Mouse (Mus musculus): ENCODE measurements around the gene Slc27a1.

Gene Slc27a1

DNA sequence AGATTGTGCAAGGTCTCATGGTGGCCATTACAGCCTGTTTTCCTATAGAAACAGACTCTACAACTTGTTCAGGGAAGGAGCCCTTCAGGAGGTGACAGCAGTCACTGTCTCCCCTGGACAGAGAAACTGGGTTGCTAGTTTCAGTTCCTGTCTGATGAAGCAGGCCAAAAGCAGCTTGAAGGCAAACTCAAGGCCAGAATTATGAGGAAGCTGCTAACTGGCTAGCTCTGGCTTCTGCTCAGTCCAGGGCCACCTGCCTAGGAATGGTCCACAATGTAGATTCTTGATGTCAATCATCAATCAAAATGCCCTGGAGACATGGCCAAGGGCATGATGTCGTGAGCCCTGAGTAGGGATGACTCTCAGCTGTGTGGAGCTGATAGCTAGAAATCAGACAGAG, 56.4 kb downstream of the Slc27a1 start:
- DNase-seq (ENCODE audit: low read depth): no peak

DNA sequence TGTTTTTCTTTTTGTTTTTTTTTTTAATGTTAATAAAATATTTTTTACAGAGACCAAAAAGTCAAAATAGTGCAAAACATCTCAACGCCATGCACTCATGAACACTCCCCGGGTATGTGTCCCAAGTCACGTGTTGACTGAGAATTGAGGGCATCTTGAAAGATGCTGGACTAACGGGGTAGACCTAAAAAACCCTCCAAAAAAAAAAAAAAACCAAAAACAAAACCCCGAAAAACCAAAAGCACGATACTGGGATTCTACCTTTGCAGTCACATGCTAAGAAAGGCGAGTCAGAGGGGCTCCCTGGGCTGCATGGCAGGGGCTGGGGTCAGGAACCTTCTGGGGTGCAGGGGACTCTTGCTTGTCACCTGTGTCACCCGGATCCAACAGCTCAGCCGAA, 58.1 kb downstream of the Slc27a1 start:
- DNase-seq (ENCODE audit: low read depth): no peak

DNA sequence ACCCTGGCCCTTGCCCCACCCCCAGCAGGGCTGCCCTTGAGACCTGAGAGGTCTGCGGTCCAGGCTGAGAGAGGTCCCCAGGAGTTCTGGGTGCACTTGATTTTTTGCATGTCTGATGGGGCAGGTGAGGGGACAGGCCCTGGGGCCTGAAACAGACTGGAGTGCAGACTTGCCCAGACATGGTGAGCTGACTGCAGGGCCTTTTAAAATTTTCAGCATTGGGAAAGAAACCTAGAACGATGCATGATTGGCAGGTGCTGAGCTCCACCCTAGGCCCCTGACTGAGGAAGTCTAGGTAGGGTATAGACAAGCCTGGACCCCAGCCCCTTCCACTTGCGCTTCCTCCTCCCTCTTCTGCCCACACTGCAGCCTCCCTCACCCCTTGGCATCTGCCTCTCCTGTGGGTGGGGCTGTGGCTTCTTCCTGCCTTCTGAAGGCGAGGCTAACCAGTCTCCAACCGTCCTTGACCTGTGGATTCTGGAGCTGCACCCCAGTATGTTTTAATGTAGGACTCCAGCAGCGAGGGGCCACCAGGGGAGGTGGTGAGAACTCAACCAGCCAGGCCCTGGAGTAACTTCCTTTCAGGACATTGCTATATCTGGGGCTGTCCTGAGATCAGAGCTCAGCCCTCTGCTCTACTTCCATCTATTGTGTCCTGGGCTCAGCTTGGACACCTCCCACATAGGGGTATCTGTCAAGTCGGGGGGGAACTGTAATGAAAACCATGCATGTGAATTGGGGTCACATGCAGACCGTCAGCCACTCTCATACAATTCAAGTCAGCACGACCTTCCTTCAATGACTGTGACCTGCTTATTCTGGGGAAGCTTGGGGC, 58.8 kb downstream of the Slc27a1 start:
- DNase-seq (ENCODE audit: low read depth): no peak

DNA sequence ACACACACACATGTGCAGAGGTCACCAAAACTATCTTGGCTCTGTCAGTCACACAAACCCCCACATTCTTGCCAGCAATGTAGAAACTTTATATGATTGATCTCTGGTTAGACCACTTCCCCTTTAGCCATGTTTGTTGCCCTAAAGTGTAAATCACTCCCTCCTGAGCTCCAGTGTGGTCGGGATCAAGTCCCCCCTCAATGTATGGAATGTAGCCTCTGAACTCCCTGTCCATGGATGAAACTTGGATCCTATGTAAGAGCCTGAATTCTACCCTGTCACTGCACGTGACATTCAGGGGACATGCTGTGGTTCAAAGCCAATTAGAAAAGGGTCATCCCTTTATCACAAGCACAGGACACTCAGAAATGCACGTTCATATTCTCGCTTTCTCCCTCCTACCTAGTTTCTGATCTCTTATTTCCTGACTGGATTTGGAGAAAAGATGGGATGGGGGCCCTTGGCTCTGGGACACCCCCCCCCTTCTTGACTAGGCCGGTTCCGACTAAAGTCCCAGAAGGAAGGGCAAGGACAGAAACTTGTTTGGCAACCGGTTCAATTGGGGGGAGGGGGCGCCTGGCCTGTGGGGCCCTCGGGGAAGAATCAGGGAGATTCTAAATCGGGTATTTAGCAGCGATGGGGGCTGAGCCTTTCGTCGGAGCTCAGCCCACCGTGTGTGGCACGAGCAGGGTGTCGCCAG, 59.9 kb downstream of the Slc27a1 start:
- DNase-seq (ENCODE audit: low read depth): peak; percentile 27

DNA sequence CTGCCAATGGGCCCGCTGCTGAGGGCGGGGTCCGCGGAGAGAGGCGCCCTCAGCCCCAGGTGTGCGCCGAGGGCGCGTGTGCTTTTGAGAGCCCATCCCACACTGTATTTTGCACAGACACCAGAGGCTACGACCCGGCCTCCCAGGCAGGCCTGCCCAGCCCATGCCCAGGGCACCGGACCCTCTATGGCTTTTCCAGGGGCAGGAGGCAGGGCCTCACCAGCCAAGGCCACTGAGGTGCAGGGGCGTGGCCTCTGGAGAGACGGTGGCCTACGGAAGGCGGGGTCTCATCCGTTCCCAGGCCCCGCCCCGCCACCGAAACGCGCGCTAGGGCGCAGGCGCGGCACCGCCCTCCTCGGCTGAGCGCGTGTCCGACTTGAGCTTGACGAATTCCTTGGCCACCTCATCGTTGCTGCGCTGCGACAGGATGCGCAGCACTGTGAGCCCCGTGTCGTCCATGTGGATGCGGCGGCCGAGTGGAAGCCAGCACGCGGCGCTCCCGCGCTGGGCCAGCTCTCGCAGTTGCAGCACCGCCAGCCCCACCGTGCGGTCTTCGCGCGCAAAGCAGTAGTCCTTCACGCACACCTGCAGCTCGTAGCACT, 60.5 kb downstream of the Slc27a1 start:
- DNase-seq (ENCODE audit: low read depth): peak; percentile 96

DNA sequence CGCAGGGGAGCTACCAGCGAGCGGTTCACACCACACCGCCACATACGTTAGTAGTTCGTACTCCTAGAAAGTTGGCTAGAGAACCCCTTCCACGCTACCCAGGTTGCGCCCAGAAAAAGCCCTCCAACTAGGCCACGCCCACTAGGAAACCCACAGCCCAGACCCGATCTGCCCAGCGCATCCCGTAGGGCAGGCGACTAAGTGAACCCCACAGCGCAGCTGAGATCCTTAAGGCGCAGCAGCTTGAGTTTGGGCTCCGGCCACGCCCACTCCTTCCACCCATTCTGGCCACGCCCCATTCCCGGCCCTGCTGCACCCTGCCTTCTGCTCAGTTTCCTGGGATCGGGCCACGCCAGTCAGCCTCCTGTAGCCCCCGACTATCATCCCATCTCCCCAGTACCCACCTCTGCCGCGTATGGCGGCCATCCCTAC, 61.1 kb downstream of the Slc27a1 start:
- DNase-seq (ENCODE audit: low read depth): peak; percentile 66

DNA sequence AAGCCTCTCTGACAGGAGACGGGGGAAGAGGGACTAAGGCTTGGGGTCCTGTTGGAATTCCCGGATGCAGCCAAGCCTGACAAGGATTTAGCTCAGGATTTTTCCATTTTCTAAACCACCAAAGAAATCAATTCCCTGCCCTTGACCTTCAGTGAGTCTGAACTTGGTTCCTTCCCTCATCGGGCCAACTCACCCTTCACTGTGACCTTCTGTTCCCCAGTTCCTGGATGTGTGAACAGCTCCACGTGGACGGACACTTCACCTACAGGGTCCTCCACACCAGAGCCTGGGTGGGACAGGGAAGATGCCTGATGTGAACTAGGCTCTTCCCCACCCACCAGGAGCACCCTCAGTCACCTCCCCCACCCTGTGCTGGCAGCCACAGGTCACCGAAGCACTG, 62.1 kb downstream of the Slc27a1 start:
- DNase-seq (ENCODE audit: low read depth): peak; percentile 22

DNA sequence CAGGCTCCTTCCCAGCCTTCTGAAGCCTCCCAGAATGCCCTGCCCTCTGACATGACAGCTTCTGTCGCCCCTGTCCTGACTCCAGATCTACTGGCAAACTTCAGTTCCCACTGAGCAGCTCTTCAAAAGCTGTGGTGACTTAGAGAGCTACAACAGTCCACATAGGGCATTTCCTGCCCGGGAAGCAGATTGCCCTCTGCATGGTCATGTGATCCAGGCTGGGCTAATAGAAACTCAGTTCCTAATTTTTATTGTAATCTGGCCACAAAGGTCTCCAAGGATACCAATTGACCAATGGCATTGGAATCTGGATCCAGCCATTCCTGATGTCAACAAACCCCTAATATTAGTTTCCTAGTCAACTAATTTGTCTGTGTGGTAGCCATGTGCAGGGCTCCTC, 63.2 kb downstream of the Slc27a1 start:
- peak; percentile 18 for DNase-seq (ENCODE audit: low read depth)

DNA sequence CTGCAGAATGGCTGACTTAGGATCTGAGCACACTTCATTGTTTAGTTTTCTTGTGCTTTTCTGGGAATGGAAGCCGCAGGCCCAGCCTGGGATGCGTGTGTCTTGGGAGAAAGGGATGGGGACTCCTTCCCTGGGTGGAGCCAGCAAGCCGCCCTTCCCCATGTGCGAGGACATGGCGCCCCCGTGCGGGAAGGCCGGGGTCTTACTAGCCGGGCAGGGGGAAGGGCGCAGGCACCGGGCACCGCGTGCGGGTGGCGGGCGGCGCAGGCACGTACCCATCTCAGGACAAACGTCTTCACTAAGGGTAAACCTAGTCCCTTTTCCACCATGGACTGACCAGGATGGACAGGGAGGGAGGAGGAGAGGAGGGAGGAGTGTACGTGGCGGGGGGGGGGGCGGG, 64.5 kb downstream of the Slc27a1 start:
- peak; percentile 77 for DNase-seq (ENCODE audit: low read depth)

DNA sequence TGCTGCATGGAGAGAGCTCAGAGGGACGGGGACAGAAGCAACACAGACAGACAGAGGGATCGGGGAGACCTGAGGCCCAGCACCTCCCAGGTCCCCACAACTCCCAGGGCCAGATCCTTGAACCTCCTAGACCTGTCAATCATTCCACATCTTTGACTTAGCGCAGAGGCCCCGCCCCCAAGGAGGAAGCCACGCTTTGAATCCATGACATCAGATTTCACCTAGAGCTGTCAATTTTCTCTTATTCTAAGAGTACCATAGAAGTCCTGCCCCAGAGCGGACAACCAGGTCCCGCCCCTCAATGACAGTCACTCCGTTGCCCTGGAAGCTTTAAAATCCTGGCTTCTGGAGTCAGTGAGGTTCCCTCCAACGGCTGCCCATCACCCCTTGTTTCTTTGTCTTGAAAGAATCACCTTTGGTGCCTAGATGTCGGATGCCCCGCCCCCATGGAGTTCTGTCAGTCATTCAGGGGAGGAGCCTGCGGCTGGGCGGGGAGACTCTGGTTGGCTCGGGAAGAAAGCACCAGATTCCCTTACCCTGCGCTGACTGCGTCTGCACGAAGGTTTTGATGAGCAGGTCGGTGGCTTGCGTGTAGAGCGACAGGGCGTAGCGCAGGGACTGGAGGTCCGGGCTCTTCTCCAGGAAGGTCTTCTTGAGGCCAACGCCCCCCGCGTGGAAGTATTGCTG, 65.4 kb downstream of the Slc27a1 start:
- DNase-seq (ENCODE audit: low read depth): peak; percentile 93

All from induced T-regulatory cell, adult 2 months (primary cell).